Mouse (Mus musculus) forebrain, embryonic 16.5 days (tissue): ENCODE results near the gene Cyp26a1. TPM values are rescaled to one million over a fixed set of nuclear protein-coding genes. Genes with fewer than 3 reads are reported as not detected.

Experiments used
- ATAC-seq: fragments of 200-750 bp; cut with Nextera tagmentation; 2 replicates; pipeline ENCODE4 v1.8.0; 2017; ENCODE audit warnings: mild to moderate bottlenecking, moderate library complexity
- H3K27ac ChIP-seq: fragments of 300-500 bp; sonication (generic); 2 replicates; pipeline ENCODE4 v1.5.1; 2014; ENCODE audit warnings: low read length, control low read depth
- H3K27me3 ChIP-seq: fragments of 300-500 bp; sonication (generic); replicated peaks from 2 replicates; pipeline ENCODE4 v1.6.1; 2014; ENCODE audit warnings: low read length; ENCODE audit not compliant: control insufficient read depth, insufficient read depth
- H3K36me3 ChIP-seq: fragments of 300-500 bp; sonication (generic); 2 replicates; pipeline ENCODE4 v1.6.1; 2014; ENCODE audit not compliant: control insufficient read depth, insufficient read depth
- H3K4me1 ChIP-seq: fragments of 300-500 bp; sonication (generic); replicated peaks from 2 replicates; pipeline ENCODE4 v1.6.1; 2014; ENCODE audit warnings: low read length; ENCODE audit not compliant: control insufficient read depth, insufficient read depth
- H3K4me2 ChIP-seq: fragments of 300-500 bp; sonication (generic); 2 replicates; pipeline ENCODE4 v1.6.1; 2014; ENCODE audit warnings: mild to moderate bottlenecking, low read length, control low read depth
- H3K4me3 ChIP-seq: fragments of 300-500 bp; sonication (generic); replicated peaks from 2 replicates; pipeline ENCODE4 v1.5.1; 2014; ENCODE audit warnings: mild to moderate bottlenecking, low read length, control low read depth
- H3K9ac ChIP-seq: fragments of 300-500 bp; sonication (generic); replicated peaks from 2 replicates; pipeline ENCODE4 v1.6.1; 2014; ENCODE audit warnings: low read depth, low read length, control low read depth
- H3K9me3 ChIP-seq: fragments of 300-500 bp; sonication (generic); 2 replicates; pipeline ENCODE4 v1.6.1; 2016; ENCODE audit warnings: low read length; ENCODE audit not compliant: control insufficient read depth
- WGBS: fragments of 180-500 bp; shearing (Covaris S2); extraction: QIAGEN DNeasy Blood & Tissue Kit; methylation state at CpG from one replicate; pipeline ENCODE4 v1.1.7; 2014; 5-methylcytosine and 5-hydroxymethylcytosine counted together
- polyA plus RNA-seq: library from polyadenylated mRNA; unstranded; fragments of >200 nt; fragmentation: Nextera tagmentation; extraction: Ambion mirVana; gene quantifications from 2 replicates; pipeline ENCODE4 v1.2.1, GENCODE M21; 2015

Cyp26a1 gene
- polyA plus RNA-seq, 1 experiment from 2014 or later = not detected

DNA sequence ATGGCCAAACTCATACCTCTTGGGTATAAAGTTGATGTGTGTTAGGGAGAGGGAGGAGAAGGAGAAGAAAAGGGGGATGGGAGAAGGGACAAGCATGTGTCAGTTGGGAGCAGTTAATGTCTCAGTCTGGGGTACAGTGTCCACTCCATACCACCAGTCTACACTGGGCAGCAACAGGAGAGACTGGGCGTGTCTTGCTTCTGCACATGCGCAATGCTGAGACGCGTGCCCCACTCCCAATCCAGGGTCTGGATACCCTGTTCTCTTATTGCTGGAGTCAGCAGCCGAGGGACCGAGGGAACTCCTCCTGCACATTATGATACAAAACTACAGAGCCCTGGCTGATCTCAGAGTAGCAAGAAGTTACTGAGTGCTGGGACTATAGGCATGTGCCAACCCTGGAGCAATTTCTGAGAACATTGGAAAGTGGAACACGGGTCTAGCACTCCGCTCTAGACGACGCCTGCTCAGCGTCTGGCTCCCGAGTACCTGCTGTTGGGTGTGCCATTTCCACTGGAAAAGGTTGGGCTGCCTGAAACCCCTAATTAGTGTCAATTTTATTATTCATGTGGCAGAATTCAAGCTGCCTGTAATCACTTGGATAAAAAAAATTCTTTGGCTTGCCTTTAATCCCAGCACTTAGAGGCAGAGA, 19.1 kb downstream of the Cyp26a1 start:
- Histone ChIP-seq H3K9ac (no peak overlapping the region), H3K4me1 (0 out of 2 replicates have a peak, but pooled peaks cover 3% of the 10 kb centered on the region), H3K27ac (no peak overlapping the region), H3K36me3 (no peaks in the 10 kb centered on the region), H3K27me3 (no peaks in the 10 kb centered on the region), H3K4me2 (no peak overlapping the region), H3K9me3 (no peaks in the 10 kb centered on the region), H3K4me3 (no peak overlapping the region)
- 66% methylated on average over 12 of the region's 12 CpGs for WGBS
- no peak for ATAC-seq

DNA sequence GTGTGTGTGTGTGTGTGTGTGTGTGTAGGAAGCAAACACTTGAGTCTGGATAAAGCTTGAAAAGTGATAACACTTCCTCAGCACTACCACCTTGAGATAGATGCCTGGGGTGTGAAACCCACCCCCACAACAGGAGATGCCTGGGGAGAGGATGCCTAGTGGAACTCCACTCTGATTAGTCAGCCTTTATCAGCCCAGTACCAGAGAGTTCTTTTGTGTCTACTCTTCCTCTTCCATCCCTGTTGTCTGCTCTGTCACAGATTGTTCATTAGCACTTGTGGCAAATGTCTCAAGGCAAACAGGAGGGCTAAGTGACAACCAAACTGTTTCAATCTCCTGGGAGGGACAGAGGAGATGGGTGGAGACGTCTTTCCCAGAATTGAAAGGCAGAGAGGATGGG, 21.6 kb downstream of the Cyp26a1 start:
- WGBS = 24% methylated on average over 1 of the region's 1 CpGs
- no peak for ATAC-seq

GRCm38 (mm10) chr19:37724591-37724990, 27.0 kb downstream of the Cyp26a1 start:
- H3K27ac ChIP-seq = no peak overlapping the region
- H3K4me1 ChIP-seq = no peaks in the 10 kb centered on the region
- no peaks in the 10 kb centered on the region for H3K27me3 ChIP-seq
- 96% methylated on average over 5 of the region's 5 CpGs for WGBS
- H3K9me3 ChIP-seq = no peaks in the 10 kb centered on the region
- no peak for ATAC-seq
- no peak overlapping the region for H3K4me2 ChIP-seq
- no peak overlapping the region for H3K9ac ChIP-seq
- no peaks in the 10 kb centered on the region for H3K36me3 ChIP-seq
- H3K4me3 ChIP-seq = no peak overlapping the region

More for the DNA sequence above, 21.6 kb downstream of the Cyp26a1 start:
- no peak overlapping the region for H3K27ac ChIP-seq
- H3K36me3 ChIP-seq = no peaks in the 10 kb centered on the region
- no peaks in the 10 kb centered on the region for H3K9me3 ChIP-seq
- H3K4me1 ChIP-seq = 0 out of 2 replicates have a peak, but pooled peaks cover 3% of the 10 kb centered on the region
- no peak overlapping the region for H3K4me3 ChIP-seq
- no peaks in the 10 kb centered on the region for H3K27me3 ChIP-seq
- no peak overlapping the region for H3K4me2 ChIP-seq
- H3K9ac ChIP-seq = no peak overlapping the region

DNA sequence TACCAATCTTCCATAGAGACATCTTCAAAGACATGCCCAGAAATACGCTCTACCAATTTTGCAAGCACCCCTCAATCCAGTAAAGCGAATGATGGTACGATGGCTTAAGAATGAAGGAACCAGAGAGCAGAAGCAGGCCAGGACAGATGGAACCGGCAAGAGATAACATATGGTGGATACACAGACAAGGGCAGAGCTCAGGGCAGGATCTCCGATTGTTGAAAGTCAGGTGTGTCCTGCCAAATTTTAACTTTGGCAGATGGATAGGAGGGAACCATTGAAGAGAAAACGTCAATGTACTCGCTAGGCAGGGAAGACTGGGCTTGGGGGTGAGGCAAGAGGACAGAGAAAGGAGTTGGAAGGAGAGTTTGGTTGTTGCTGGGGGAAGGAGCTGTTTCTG, 29.0 kb downstream of the Cyp26a1 start:
- Histone ChIP-seq H3K27me3 (no peaks in the 10 kb centered on the region), H3K4me2 (no peak overlapping the region), H3K4me1 (no peaks in the 10 kb centered on the region), H3K9me3 (no peaks in the 10 kb centered on the region), H3K27ac (no peak overlapping the region), H3K36me3 (no peaks in the 10 kb centered on the region), H3K9ac (no peak overlapping the region), H3K4me3 (no peak overlapping the region)
- no peak for ATAC-seq
- WGBS = 87% methylated on average over 7 of the region's 7 CpGs

DNA sequence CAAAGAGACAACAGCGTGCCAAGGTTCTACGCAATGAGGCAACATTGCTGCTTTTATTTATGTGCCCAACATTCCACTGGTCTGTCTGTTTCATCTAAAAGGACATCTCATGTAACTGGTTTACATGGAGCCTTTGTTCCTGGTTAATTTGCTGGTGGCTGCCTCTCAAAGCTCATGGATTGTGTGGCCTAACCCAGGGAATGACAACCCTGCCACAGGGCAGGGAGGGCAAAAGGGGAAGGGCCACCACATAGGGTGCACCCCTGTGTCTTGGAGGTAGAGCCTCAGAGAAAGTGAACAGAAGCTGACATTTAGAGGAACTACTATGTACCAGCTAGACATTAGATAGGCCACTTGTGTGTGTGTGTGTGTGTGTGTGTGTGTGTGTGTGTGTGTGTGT, 29.8 kb downstream of the Cyp26a1 start:
- WGBS = 98% methylated on average over 2 of the region's 2 CpGs
- no peaks in the 10 kb centered on the region for H3K4me1 ChIP-seq
- H3K9me3 ChIP-seq = no peaks in the 10 kb centered on the region
- no peak for ATAC-seq
- no peak overlapping the region for H3K9ac ChIP-seq
- H3K4me3 ChIP-seq = no peak overlapping the region
- no peak overlapping the region for H3K27ac ChIP-seq
- no peak overlapping the region for H3K4me2 ChIP-seq
- H3K27me3 ChIP-seq = no peaks in the 10 kb centered on the region
- no peaks in the 10 kb centered on the region for H3K36me3 ChIP-seq

DNA sequence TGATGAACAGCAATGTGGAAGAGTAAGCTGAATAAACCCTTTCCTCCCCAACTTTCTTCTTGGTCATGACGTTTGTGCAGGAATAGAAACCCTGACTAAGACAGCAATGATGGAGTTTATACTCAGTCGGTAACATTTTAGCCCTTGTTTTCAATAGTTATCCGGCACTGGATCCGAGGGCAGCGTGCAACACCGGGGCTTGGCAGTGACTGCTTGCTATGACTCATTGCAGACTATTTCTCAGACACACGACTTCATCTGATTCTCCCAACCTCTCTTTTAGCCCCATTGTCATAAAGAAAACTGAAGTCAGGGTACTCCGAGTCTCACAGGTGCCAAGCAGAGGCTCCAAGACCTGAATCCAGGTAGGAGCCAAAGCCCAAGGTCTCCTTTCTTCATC, 37.8 kb downstream of the Cyp26a1 start:
- no peak for ATAC-seq
- no peak overlapping the region for H3K4me2 ChIP-seq
- no peaks in the 10 kb centered on the region for H3K27me3 ChIP-seq
- H3K27ac ChIP-seq = no peak overlapping the region
- H3K36me3 ChIP-seq = no peaks in the 10 kb centered on the region
- no peak overlapping the region for H3K9ac ChIP-seq
- WGBS = 93% methylated on average over 8 of the region's 8 CpGs
- no peaks in the 10 kb centered on the region for H3K4me1 ChIP-seq
- no peaks in the 10 kb centered on the region for H3K9me3 ChIP-seq
- no peak overlapping the region for H3K4me3 ChIP-seq

- no peak overlapping the region for H3K27ac ChIP-seq
- H3K4me1 ChIP-seq = no peaks in the 10 kb centered on the region
- no peaks in the 10 kb centered on the region for H3K27me3 ChIP-seq
- no peak overlapping the region for H3K4me2 ChIP-seq
- no peak overlapping the region for H3K9ac ChIP-seq
- no peak overlapping the region for H3K4me3 ChIP-seq
- no peaks in the 10 kb centered on the region for H3K36me3 ChIP-seq
- ATAC-seq = no peak
- 92% methylated on average over 3 of the region's 3 CpGs for WGBS
- H3K9me3 ChIP-seq = no peaks in the 10 kb centered on the region
Observed at GRCm38 (mm10) chr19:37738575-37738974, 41.0 kb downstream of the Cyp26a1 start.

DNA sequence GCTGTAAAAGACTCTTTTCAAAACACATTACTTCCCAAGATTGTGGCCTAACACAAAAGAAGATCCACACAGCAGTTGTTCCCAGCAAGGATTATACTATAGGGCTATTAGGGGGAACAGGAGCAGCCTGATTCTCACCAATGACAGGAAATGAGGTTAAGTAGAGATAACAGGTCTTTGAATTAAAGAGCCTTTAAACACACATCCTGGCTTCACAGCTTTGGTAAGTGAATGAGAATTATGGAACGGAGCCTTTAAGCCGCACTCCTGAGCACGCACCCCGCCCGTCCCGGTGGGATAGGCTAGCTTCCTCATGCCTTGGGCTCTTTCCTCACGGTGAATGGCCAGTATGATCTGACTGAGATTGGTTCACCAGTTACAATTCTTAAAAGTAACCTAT, 42.4 kb downstream of the Cyp26a1 start:
- no peak overlapping the region for H3K27ac ChIP-seq
- no peaks in the 10 kb centered on the region for H3K27me3 ChIP-seq
- ATAC-seq = no peak
- H3K9me3 ChIP-seq = no peaks in the 10 kb centered on the region
- no peak overlapping the region for H3K9ac ChIP-seq
- no peak overlapping the region for H3K4me3 ChIP-seq
- no peaks in the 10 kb centered on the region for H3K4me1 ChIP-seq
- no peak overlapping the region for H3K4me2 ChIP-seq
- 78% methylated on average over 7 of the region's 7 CpGs for WGBS
- H3K36me3 ChIP-seq = no peaks in the 10 kb centered on the region
